Mouse (Mus musculus): ENCODE results near the gene Slc25a13.

Slc25a13 gene

GRCm38 (mm10) chr6:6216507-6217285 lies at the start of gene Slc25a13:
TSS of gene Slc25a13 (minus strand) at chr6:6217173.
- POLR2A ChIA-PET = interaction anchor here in 3 of 4 experiments (0.7 to 13.5 kb wide), 21 partner anchors 9 to 141 kb away, joined by 3 to 171 read pairs (median 4); no protein-coding TSS in a partner anchor
- CTCF ChIA-PET = interaction anchor here in 1 of 4 experiments (0.5 to 0.6 kb wide), 2 partner anchors 38 to 76 kb away, joined by 3 read pairs; no protein-coding TSS in a partner anchor

- ChIA-PET POLR2A (interaction anchor here in 1 of 4 experiments (0.5 kb wide), 1 partner anchor 437 kb away, joined by 4 read pairs; no protein-coding TSS in a partner anchor), CTCF (no interaction called here)
Measured at GRCm38 (mm10) chr6:6265761-6266160, 48.8 kb upstream of the Slc25a13 start.

- ChIA-PET CTCF (no interaction called here), POLR2A (no interaction called here)
Measured at GRCm38 (mm10) chr6:6263293-6263911, 46.4 kb upstream of the Slc25a13 start.

- POLR2A ChIA-PET = interaction anchor here in 1 of 4 experiments (0.5 to 1.8 kb wide), 4 partner anchors 14 to 430 kb away, joined by 3 read pairs; no protein-coding TSS in a partner anchor
- CTCF ChIA-PET = interaction anchor here in 1 of 4 experiments (0.6 kb wide), 1 partner anchor 16 kb away, joined by 3 read pairs; no protein-coding TSS in a partner anchor
Measured at GRCm38 (mm10) chr6:6260917-6261316, 43.9 kb upstream of the Slc25a13 start.

GRCm38 (mm10) chr6:6248500-6248899 lies 31.5 kb upstream of the Slc25a13 start:
- ChIA-PET CTCF (interaction anchor here in 1 of 4 experiments (1.0 kb wide), 1 partner anchor 112 kb away, joined by 4 read pairs; no protein-coding TSS in a partner anchor), POLR2A (interaction anchor here in 2 of 4 experiments (1.1 to 1.5 kb wide), 3 partner anchors 10 to 41 kb away, joined by 3 to 4 read pairs (median 3); no protein-coding TSS in a partner anchor)

GRCm38 (mm10) chr6:6243828-6244227 lies 26.9 kb upstream of the Slc25a13 start:
- CTCF ChIA-PET = no interaction called here

GRCm38 (mm10) chr6:6242114-6242513 lies 25.1 kb upstream of the Slc25a13 start:
- ChIA-PET POLR2A (interaction anchor here in 1 of 4 experiments (1.5 kb wide), 1 partner anchor 9 kb away, joined by 3 read pairs; no protein-coding TSS in a partner anchor), CTCF (no interaction called here)

More at GRCm38 (mm10) chr6:6243828-6244227, 26.9 kb upstream of the Slc25a13 start:
- POLR2A ChIA-PET = no interaction called here

GRCm38 (mm10) chr6:6236788-6237298 lies 19.9 kb upstream of the Slc25a13 start:
- POLR2A ChIA-PET = interaction anchor here in 2 of 4 experiments (0.6 to 0.7 kb wide), 3 partner anchors 639 to 1186 kb away, joined by 3 to 10 read pairs (median 3); no protein-coding TSS in a partner anchor
- CTCF ChIA-PET = no interaction called here

GRCm38 (mm10) chr6:6230262-6230661 lies 13.3 kb upstream of the Slc25a13 start:
- POLR2A ChIA-PET = no interaction called here

GRCm38 (mm10) chr6:6222721-6223120 lies 5.7 kb upstream of the Slc25a13 start:
- POLR2A ChIA-PET = interaction anchor here in 2 of 4 experiments (0.7 to 1.1 kb wide), 2 partner anchors 27 to 1747 kb away, joined by 3 to 5 read pairs; no protein-coding TSS in a partner anchor
- CTCF ChIA-PET = interaction anchor here in 1 of 4 experiments (0.6 kb wide), 1 partner anchor 1801 kb away, joined by 3 read pairs; no protein-coding TSS in a partner anchor

More at GRCm38 (mm10) chr6:6230262-6230661, 13.3 kb upstream of the Slc25a13 start:
- CTCF ChIA-PET = no interaction called here

GRCm38 (mm10) chr6:6220574-6220973 lies 3.6 kb upstream of the Slc25a13 start:
- ChIA-PET CTCF (interaction anchor here in 1 of 4 experiments (0.6 kb wide), 1 partner anchor 127 kb away, joined by 4 read pairs; no protein-coding TSS in a partner anchor), POLR2A (interaction anchor here in 2 of 4 experiments (0.6 to 1.2 kb wide), 4 partner anchors 9 to 303 kb away, joined by 3 read pairs; no protein-coding TSS in a partner anchor)

- CTCF ChIA-PET = interaction anchor here in 1 of 4 experiments (0.6 kb wide), 1 partner anchor 127 kb away, joined by 4 read pairs; no protein-coding TSS in a partner anchor
- POLR2A ChIA-PET = interaction anchor here in 1 of 4 experiments (1.1 to 13.5 kb wide), 2 partner anchors 12 to 24 kb away, joined by 3 to 171 read pairs; no protein-coding TSS in a partner anchor
Measured at GRCm38 (mm10) chr6:6219661-6220370, 2.8 kb upstream of the Slc25a13 start.

GRCm38 (mm10) chr6:6217286-6217625 lies 283 bp upstream of the Slc25a13 start:
- CTCF ChIA-PET = interaction anchor here in 1 of 4 experiments (0.6 kb wide), 1 partner anchor 77 kb away, joined by 3 read pairs; no protein-coding TSS in a partner anchor
- POLR2A ChIA-PET = interaction anchor here in 3 of 4 experiments (0.5 to 13.5 kb wide), 21 partner anchors 10 to 639 kb away, joined by 3 to 171 read pairs (median 4); no protein-coding TSS in a partner anchor

GRCm38 (mm10) chr6:6216120-6216506 lies 860 bp downstream of the Slc25a13 start:
- ChIA-PET POLR2A (interaction anchor here in 3 of 4 experiments (0.5 to 13.5 kb wide), 9 partner anchors 8 to 102 kb away, joined by 3 to 171 read pairs (median 7); no protein-coding TSS in a partner anchor), CTCF (interaction anchor here in 1 of 4 experiments (0.5 kb wide), 1 partner anchor 38 kb away, joined by 3 read pairs; no protein-coding TSS in a partner anchor)

- ChIA-PET CTCF (no interaction called here), POLR2A (interaction anchor here (0.5 to 13.5 kb wide), 21 partner anchors 9 to 166 kb away, joined by 3 to 171 read pairs (median 4); no protein-coding TSS in a partner anchor)
Measured at GRCm38 (mm10) chr6:6212360-6213310, 4.3 kb downstream of the Slc25a13 start.

GRCm38 (mm10) chr6:6211958-6212357 lies 5.0 kb downstream of the Slc25a13 start:
- POLR2A ChIA-PET = interaction anchor here (0.7 to 13.5 kb wide), 22 partner anchors 8 to 76 kb away, joined by 3 to 171 read pairs (median 4); no protein-coding TSS in a partner anchor
- CTCF ChIA-PET = no interaction called here

- POLR2A ChIA-PET = interaction anchor here in 3 of 4 experiments (0.6 to 13.5 kb wide), 19 partner anchors 11 to 652 kb away, joined by 3 to 171 read pairs (median 5); no protein-coding TSS in a partner anchor
Measured at GRCm38 (mm10) chr6:6210637-6211036, 6.3 kb downstream of the Slc25a13 start.

More at GRCm38 (mm10) chr6:6210637-6211036, 6.3 kb downstream of the Slc25a13 start:
- CTCF ChIA-PET = interaction anchor here in 1 of 4 experiments (2.2 kb wide), 1 partner anchor 74 kb away, joined by 6 read pairs; no protein-coding TSS in a partner anchor

Measured in embryonic stem cell, embryonic (primary cell).